Mouse (Mus musculus): Measurements from ENCODE around the gene Slc1a7.
A peak's percentile ranks its signal among the peaks of the same experiment; 100 is the strongest.

GRCm38 (mm10) chr4:107952845-107953244 is 15.3 kb upstream of the Slc1a7 start:
- TF ChIP-seq CTCF (IDR thresholded peaks at IDR 0.05; ENCODE audit: low read depth) (peak; percentile 28), EP300 (IDR thresholded peaks at IDR 0.05; ENCODE audit: low read depth) (no peak)
